Mouse (Mus musculus) liver, embryonic 14.5 days (tissue): Measurements from ENCODE around the gene Inpp4b.

Source experiments
- CTCF ChIP-seq: IDR thresholded peaks from 2 replicates; pipeline ENCODE4 v1.5.1; 2016; ENCODE audit warnings: antibody characterized with exemption, low read depth, control low read depth
- EP300 ChIP-seq: IDR thresholded peaks from 2 replicates; pipeline ENCODE4 v1.6.1; 2016; ENCODE audit warnings: antibody characterized with exemption, low read depth

DNA sequence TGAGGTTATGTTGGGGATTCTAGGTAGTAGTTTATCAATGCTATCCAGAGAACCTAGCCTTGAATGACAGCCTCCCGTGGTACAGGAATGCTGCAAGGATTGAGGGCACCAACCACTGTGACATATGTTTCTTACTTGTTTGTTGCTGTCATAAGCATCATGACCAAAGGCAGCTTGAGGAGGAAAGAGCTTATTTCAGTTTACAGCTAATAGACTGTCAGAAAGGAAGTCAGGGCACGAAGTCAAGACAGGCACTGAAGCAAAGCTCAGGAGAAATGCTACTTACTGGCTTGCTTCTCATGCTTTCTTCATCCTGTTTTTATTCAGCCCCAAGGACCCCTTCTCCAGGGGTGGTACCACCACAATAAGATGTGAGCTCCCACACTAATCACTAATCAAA lies 446.1 kb downstream of the Inpp4b start:
- TF ChIP-seq CTCF (no peak), EP300 (no peak)
